Mouse (Mus musculus): ENCODE measurements around the gene Fxyd2.

DNA sequence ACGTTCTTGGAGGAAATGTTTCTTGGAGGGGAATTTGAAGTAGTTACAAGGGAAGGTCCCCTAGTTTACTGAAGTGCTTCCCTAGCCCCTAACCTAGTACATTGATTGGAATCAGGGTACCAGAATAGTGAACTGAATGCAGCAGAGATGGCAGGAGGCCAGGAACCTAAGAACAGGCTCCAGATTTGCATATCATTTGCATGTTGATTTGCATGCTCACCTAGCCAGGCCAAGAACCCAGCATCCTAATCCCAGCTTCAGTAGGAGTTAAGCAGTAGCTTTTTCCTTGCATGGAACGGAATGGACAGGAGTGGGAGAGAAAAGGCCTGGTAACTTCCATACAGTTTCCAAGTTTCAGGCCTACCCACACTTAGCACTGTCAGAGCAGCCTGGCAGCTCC, 34.7 kb downstream of the Fxyd2 start:
- TF ChIP-seq CTCF (IDR thresholded peaks at IDR 0.05; ENCODE audit: borderline replicate concordance, control insufficient read depth, extremely low read depth, insufficient read depth, low read length, poor library complexity) (no peak), POLR2A (IDR thresholded peaks at IDR 0.05; ENCODE audit: control insufficient read depth, extremely low read depth, insufficient read depth, low read length, poor library complexity) (no peak)
